Mouse (Mus musculus) olfactory bulb, adult 2 months (tissue): ENCODE results near the gene Iqsec1. TPM values are rescaled to one million over a fixed set of nuclear protein-coding genes. Genes with fewer than 3 reads are reported as not detected.

Experiments
- H3K27ac ChIP-seq: fragments of 200-500 bp; 2 replicates; pipeline ENCODE4 v1.5.1; 2012; ENCODE audit warnings: low read depth, low read length; ENCODE audit not compliant: insufficient read depth
- H3K4me1 ChIP-seq: fragments of 200-500 bp; 2 replicates; pipeline ENCODE4 v1.6.1; 2012; ENCODE audit warnings: low read length; ENCODE audit not compliant: control insufficient read depth, insufficient read depth
- H3K4me3 ChIP-seq: fragments of 200-500 bp; 2 replicates; pipeline ENCODE4 v1.5.1; 2012; ENCODE audit warnings: mild to moderate bottlenecking, low read depth, low read length, moderate library complexity; ENCODE audit not compliant: insufficient read depth
- CTCF ChIP-seq: fragments of 200-500 bp; IDR thresholded peaks from 2 replicates; pipeline ENCODE4 v1.5.1; 2012; ENCODE audit warnings: low read depth, mild to moderate bottlenecking, low read length, moderate library complexity; ENCODE audit not compliant: insufficient read depth
- POLR2A ChIP-seq: fragments of 200-500 bp; IDR thresholded peaks from 2 replicates; pipeline ENCODE4 v1.6.1; 2012; ENCODE audit warnings: mild to moderate bottlenecking, low read depth, low read length, moderate library complexity; ENCODE audit not compliant: insufficient read depth
- WGBS: fragments of 180-500 bp; shearing (Covaris S2); methylation state at CpG from one replicate; pipeline ENCODE4 v1.1.7; 2018; 5-methylcytosine and 5-hydroxymethylcytosine counted together
- polyA plus RNA-seq: library from polyadenylated mRNA; stranded (reverse); fragments of >200 nt; gene quantifications from 2 replicates; pipeline ENCODE4 v1.2.4, GENCODE M21; 2012; ENCODE audit warnings: low replicate concordance; ENCODE audit not compliant: missing spikeins, insufficient read depth, insufficient read length

The Iqsec1 gene
- polyA plus RNA-seq, 1 experiment = not detected

DNA sequence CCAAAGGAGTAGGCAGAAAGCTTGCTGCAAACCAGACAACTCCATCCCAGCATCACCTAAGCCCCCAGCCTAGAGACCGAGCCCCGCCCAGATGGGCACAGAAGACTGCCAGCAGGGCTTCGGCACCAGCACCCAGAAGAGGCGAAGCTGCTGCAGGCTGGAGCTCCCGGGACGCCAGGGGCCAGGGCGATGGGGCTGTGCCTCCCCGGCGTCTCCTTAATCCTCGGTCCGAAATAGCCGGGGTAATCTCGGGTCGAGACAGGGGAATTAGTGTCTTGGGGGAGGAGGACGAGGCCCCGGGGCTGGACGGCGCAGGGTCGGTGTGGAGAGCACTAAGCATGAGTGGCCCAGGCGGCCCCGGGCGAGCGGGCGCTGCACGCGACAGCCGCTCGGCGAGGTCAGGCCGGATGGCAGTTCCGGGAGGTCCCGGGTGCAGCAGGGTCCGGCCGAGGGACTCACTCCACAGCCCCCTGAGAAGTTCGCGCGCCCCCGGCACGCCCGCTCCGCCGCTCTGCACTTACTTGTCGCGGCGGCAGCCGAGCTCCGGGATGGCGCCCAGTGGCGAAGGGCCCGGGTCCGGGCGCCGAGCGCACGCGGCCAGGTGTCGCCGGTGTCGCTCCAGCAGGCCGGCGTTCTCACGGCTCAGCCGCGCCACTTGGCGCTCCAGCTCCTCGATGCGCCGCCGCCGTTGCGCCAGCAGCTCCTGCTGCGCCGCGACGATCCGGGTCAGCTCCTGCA, 755 bp downstream of the Iqsec1 start:
- Histone ChIP-seq H3K4me1 (peaks cover 13% of the 10 kb centered on the region), H3K27ac (no peak overlapping the region), H3K4me3 (peak overlapping the region; percentile 72)
- TF ChIP-seq CTCF (no peak), POLR2A (0 out of 2 replicates have a peak, but pooled peaks have one; percentile 9)
- WGBS = under 1% methylated on average over 76 of the region's 76 CpGs

DNA sequence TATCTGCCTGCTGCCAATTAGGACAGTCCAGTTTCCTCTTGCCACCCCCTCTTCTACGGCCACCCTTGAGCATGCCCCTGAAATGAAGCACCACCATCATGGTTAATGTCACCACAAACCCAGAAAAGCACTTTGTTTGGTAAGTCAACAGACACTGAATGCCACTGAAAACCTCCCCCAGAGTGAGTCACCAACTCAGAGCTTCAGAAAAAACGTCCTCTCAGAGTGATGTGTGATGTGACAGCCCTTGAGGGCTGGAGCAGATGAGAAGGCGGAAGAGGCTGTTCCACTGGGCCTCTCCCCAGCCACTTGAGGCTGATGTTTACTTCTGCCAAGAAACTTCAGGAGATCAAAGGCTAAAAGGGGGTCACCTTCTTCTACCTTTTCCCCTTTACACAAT, 4.4 kb downstream of the Iqsec1 start:
- no peak overlapping the region for H3K27ac ChIP-seq
- no peak for TF ChIP-seq POLR2A
- TF ChIP-seq CTCF = no peak
- whole genome bisulfite sequencing = 53% methylated on average over 3 of the region's 3 CpGs
- H3K4me1 ChIP-seq = peaks cover 13% of the 10 kb centered on the region
- H3K4me3 ChIP-seq = no peak overlapping the region

GRCm38 (mm10) chr6:90974279-90974678, 14.2 kb downstream of the Iqsec1 start:
- H3K27ac ChIP-seq = no peak overlapping the region
- no peaks in the 10 kb centered on the region for H3K4me1 ChIP-seq
- TF ChIP-seq CTCF = no peak
- no peak for TF ChIP-seq POLR2A
- 82% methylated on average over 2 of the region's 2 CpGs for whole genome bisulfite sequencing
- H3K4me3 ChIP-seq = no peak overlapping the region

GRCm38 (mm10) chr6:90969341-90969871, 19.1 kb downstream of the Iqsec1 start:
- Histone ChIP-seq H3K27ac (no peak overlapping the region), H3K4me1 (no peaks in the 10 kb centered on the region), H3K4me3 (no peak overlapping the region)
- TF ChIP-seq POLR2A (no peak), CTCF (no peak)
- 35% methylated on average over 2 of the region's 2 CpGs for WGBS

DNA sequence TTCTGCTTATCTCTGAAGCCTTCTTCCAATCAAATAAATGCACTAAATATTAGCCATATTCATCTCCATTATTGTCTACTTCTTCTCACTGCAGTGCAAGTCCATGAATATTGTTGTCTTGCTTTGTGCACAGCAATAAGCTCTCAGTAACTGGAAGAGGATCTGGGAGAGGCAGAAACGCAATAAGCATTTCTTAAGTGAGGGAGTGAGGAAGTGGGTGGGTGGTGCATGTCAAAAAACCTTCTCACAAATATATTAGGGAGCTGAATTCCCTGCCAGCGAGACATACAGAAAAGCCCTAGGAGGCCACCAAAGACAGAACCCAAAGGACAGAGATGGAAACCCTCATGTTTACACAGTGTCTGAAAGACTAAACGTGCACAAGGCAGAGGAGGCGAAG, 35.1 kb downstream of the Iqsec1 start:
- no peaks in the 10 kb centered on the region for H3K4me1 ChIP-seq
- TF ChIP-seq CTCF = no peak
- no peak for TF ChIP-seq POLR2A
- no peak overlapping the region for H3K4me3 ChIP-seq
- 81% methylated on average over 4 of the region's 4 CpGs for WGBS
- no peak overlapping the region for H3K27ac ChIP-seq

DNA sequence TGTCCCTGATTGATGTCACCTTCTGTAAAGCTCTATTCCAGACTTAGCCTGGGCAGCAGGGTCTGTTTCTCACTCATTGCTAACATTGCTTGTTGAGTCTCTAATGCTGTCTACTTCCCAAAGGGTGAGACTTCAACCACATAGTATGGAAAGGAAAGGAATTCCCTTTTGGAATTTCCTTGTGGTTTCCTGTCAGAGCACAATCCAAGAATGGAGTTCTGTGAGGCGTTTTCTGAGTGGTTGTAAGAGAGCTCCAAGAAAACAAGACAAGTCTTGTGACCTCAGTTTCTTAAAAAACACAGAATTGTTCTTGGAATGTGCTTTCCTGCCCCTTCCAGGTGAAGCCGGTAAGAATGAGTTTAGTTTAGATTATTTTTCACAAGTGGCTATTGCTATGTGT, 37.5 kb downstream of the Iqsec1 start:
- Histone ChIP-seq H3K4me3 (no peak overlapping the region), H3K27ac (no peak overlapping the region), H3K4me1 (peaks cover 1% of the 10 kb centered on the region; the same call in 1 of the 2 replicates)
- TF ChIP-seq POLR2A = no peak
- TF ChIP-seq CTCF = no peak
- WGBS = 76% methylated on average over 2 of the region's 2 CpGs

- WGBS = 84% methylated on average over 1 of the region's 1 CpGs
- Histone ChIP-seq H3K4me3 (no peak overlapping the region), H3K4me1 (peaks cover 3% of the 10 kb centered on the region; the same call in 1 of the 2 replicates), H3K27ac (no peak overlapping the region)
- TF ChIP-seq CTCF = no peak
- no peak for TF ChIP-seq POLR2A
Measured at GRCm38 (mm10) chr6:90948097-90948496, 40.4 kb downstream of the Iqsec1 start.

DNA sequence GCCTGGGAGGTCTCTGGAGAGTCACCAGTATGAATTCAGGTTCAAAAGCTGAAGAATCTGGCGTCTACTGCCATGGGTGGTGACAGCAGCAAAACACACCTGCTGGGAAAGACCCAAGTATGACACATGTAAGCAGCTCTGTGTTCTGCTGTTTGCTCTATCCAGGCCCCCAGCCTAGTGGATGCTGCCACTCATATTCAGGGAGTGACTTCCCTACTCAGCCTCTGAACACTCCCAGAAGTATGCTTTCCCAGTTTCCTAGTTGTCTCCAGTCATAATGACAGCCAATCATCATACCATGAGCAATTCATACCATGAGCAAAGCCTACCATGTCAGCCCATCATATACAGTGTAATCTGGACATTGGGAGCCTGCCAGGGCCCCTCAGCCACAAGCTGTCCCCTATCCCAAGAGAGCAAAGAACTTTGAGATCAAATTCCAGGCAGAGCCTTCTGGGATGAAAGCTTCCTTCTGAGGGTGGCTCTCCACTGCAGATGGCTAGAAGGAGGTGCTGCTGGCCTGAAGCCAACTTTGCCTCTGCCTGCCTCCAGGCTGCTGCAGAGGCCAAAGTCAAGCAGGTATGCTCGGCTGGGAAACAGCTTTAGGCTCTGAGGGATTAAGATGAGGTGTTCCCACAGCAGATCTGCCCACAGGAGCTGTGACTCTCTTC, 42.8 kb downstream of the Iqsec1 start:
- Histone ChIP-seq H3K4me1 (peaks cover 3% of the 10 kb centered on the region; the same call in 1 of the 2 replicates), H3K27ac (no peak overlapping the region), H3K4me3 (no peak overlapping the region)
- TF ChIP-seq POLR2A (no peak), CTCF (no peak)
- WGBS = 64% methylated on average over 2 of the region's 2 CpGs

DNA sequence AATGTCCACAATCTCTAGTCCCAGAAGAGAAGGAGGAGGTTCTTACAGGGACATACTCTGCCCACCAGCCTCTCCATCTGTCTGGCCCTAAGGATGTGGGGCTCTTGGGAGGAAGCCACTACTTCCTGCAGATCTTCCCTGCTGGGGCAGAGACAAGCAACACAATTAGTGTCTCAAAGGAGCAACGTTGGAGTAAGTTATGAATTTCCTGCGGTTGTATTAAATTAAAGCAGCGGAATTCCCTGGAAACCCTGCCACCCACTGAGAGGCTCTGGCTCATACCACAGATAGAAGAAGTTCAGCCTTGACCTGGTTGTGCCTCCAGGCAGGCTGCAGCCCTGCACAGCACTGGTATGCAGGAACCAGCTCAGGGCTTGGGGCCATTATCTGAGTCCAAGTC, 47.2 kb downstream of the Iqsec1 start:
- Histone ChIP-seq H3K27ac (no peak overlapping the region), H3K4me1 (peaks cover 3% of the 10 kb centered on the region; the same call in 1 of the 2 replicates), H3K4me3 (no peak overlapping the region)
- TF ChIP-seq CTCF (no peak), POLR2A (no peak)
- WGBS = 48% methylated on average over 3 of the region's 3 CpGs
